Mouse (Mus musculus) heart, adult 2 months (tissue): ENCODE measurements at regions not wholly inside any gene's neighbourhood (a gene's known extent, or its start where the extent isn't known, plus 50 kb on each side); places are given as distances from the start of the nearest gene placed in this dataset.

Experiments used
- CTCF ChIP-seq: fragments of 200-600 bp; IDR thresholded peaks from 2 replicates; pipeline ENCODE4 v1.8.1; 2022; ENCODE audit warnings: antibody characterized with exemption, mild to moderate bottlenecking, moderate library complexity
- EP300 ChIP-seq: fragments of 200-500 bp; IDR thresholded peaks from 2 replicates; pipeline ENCODE4 v1.6.1; 2011; ENCODE audit warnings: low read depth, low read length, control low read depth; ENCODE audit not compliant: insufficient read depth
- POLR2A ChIP-seq: fragments of 200-500 bp; IDR thresholded peaks from 2 replicates; pipeline ENCODE4 v1.6.1; 2011; ENCODE audit warnings: mild to moderate bottlenecking, low read depth, low read length, control low read depth; ENCODE audit not compliant: insufficient read depth

GRCm38 (mm10) chr8:78013101-78013500, 200.0 kb upstream of the Ttc29 start:
- TF ChIP-seq CTCF (no peak), POLR2A (no peak), EP300 (no peak)
